Mouse (Mus musculus) lung, embryonic 14.5 days (tissue): Measurements from ENCODE around the gene Zbtb5. TPM values are rescaled to one million over a fixed set of nuclear protein-coding genes. Genes with fewer than 3 reads are reported as not detected.

Experiments
- ATAC-seq: fragments of 200-750 bp; cut with Nextera tagmentation; 2 replicates; pipeline ENCODE4 v1.8.0; 2017; ENCODE audit warnings: mild to moderate bottlenecking, moderate TSS enrichment, moderate library complexity; ENCODE audit not compliant: insufficient read depth
- DNase-seq: peaks from one replicate; pipeline ENCODE4 v3.0.0-alpha.2; 2015
- H3K27ac ChIP-seq: fragments of 300-500 bp; sonication (generic); 2 replicates; pipeline ENCODE4 v1.5.1; 2014; ENCODE audit warnings: low read depth, mild to moderate bottlenecking, moderate library complexity
- H3K27me3 ChIP-seq: fragments of 300-500 bp; sonication (generic); 2 replicates; pipeline ENCODE4 v1.6.1; 2014; ENCODE audit warnings: low read length, control low read depth; ENCODE audit not compliant: insufficient read depth
- H3K36me3 ChIP-seq: fragments of 300-500 bp; sonication (generic); 2 replicates; pipeline ENCODE4 v1.6.1; 2014; ENCODE audit warnings: control low read depth; ENCODE audit not compliant: insufficient read depth
- H3K4me1 ChIP-seq: fragments of 300-500 bp; sonication (generic); 2 replicates; pipeline ENCODE4 v1.6.1; 2014; ENCODE audit warnings: antibody characterized with exemption, control low read depth; ENCODE audit not compliant: insufficient read depth
- H3K4me2 ChIP-seq: fragments of 300-500 bp; sonication (generic); 2 replicates; pipeline ENCODE4 v1.6.1; 2014; ENCODE audit warnings: mild to moderate bottlenecking
- H3K4me3 ChIP-seq: fragments of 300-500 bp; sonication (generic); 2 replicates; pipeline ENCODE4 v1.5.1; 2014; ENCODE audit warnings: low read depth, low read length
- H3K9ac ChIP-seq: fragments of 300-500 bp; sonication (generic); 2 replicates; pipeline ENCODE4 v1.6.1; 2014
- H3K9me3 ChIP-seq: fragments of 300-500 bp; sonication (generic); 2 replicates; pipeline ENCODE4 v1.6.1; 2016; ENCODE audit warnings: low read depth, low read length, control low read depth
- CTCF ChIP-seq: IDR thresholded peaks from 2 replicates; pipeline ENCODE4 v1.5.1; 2016; ENCODE audit warnings: antibody characterized with exemption, low read depth
- WGBS: fragments of 180-500 bp; shearing (Covaris S2); extraction: QIAGEN DNeasy Blood & Tissue Kit; methylation state at CpG from one replicate; pipeline ENCODE4 v1.1.7; 2014; 5-methylcytosine and 5-hydroxymethylcytosine counted together
- polyA plus RNA-seq: library from polyadenylated mRNA; unstranded; fragments of >200 nt; fragmentation: Nextera tagmentation; extraction: Ambion mirVana; gene quantifications from 2 replicates; pipeline ENCODE4 v1.2.1, GENCODE M21; 2014

The Zbtb5 gene
- polyA plus RNA-seq, 1 experiment from 2014 or later = 23.7 TPM

DNA sequence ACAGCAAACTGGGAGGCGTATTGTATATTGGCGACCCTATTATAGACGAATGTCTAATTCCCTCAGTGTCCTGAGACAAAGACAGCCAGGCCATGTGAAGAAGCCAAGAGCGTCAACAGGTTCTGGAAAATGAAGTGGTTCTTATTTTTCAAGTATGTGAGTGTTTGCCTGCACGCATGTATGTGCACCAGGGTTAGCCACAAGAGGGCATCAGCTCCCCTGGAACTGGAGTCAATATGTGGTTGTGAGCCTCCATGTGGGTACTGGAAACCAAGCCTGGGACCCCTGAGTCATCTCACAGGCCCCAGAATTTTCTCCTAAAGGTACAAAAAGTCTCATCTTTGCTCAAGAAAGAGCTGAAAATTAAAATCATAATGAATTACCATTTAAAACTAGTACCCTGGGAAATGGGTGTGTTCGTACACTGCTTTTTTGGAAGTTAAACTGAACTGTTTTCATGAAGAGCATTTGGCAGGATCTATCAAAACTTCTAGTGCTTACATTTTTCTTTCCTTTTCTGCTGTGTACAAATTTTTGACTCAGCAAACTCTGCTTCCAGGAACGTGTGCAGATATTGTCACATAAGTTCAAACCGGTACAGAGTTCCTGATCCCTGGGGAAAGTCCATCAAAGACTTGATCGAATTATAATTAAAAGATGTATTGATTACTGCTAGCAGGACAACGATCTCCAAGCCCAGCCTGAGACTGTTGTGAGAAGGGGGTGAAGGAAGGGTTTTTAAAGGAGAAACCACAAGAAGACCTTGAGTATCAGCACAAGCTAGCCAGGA, 35.1 kb downstream of the Zbtb5 start:
- Histone ChIP-seq H3K27ac (no peak overlapping the region), H3K9ac (no peak overlapping the region), H3K9me3 (no peaks in the 10 kb centered on the region), H3K27me3 (no peaks in the 10 kb centered on the region), H3K4me1 (no peaks in the 10 kb centered on the region), H3K4me3 (no peak overlapping the region), H3K36me3 (no peaks in the 10 kb centered on the region), H3K4me2 (no peak overlapping the region)
- no peak for ATAC-seq
- no peak for TF ChIP-seq CTCF
- WGBS = 87% methylated on average over 10 of the region's 10 CpGs
- no peak for DNase-seq

DNA sequence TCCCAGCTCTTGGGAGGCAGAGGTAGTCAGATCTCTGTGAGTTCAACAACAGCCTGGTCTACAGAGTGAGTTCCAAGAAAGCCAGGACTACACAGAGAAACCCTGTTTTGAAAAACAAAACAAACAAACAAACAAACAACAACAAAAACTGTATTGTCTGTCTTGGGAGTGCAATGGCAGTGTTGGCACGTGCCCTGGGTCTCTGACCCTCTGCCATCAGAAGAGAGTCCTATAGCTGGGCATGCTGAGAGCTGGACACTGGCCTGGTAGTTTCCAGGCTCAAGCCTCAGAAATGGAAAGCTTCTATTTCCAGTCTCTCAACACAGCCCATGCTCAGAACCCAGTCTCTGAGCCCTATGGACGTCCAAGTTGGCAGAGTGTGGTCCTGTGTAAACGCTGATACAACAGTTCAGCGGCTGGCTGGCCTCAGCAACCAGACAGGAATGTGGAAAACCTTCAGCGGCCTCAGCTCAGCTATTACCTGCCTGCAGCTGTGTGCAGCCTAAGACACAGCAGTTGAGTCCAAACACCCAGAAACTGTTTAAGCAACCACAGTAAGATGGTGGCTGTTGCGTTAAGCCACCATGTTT, 36.1 kb downstream of the Zbtb5 start:
- no peaks in the 10 kb centered on the region for H3K9me3 ChIP-seq
- H3K27me3 ChIP-seq = no peaks in the 10 kb centered on the region
- no peaks in the 10 kb centered on the region for H3K36me3 ChIP-seq
- no peak overlapping the region for H3K9ac ChIP-seq
- H3K4me1 ChIP-seq = no peaks in the 10 kb centered on the region
- no peak overlapping the region for H3K4me3 ChIP-seq
- ATAC-seq (no peak), DNase-seq (no peak)
- WGBS = 63% methylated on average over 6 of the region's 6 CpGs
- no peak overlapping the region for H3K27ac ChIP-seq
- no peak for TF ChIP-seq CTCF
- no peak overlapping the region for H3K4me2 ChIP-seq

DNA sequence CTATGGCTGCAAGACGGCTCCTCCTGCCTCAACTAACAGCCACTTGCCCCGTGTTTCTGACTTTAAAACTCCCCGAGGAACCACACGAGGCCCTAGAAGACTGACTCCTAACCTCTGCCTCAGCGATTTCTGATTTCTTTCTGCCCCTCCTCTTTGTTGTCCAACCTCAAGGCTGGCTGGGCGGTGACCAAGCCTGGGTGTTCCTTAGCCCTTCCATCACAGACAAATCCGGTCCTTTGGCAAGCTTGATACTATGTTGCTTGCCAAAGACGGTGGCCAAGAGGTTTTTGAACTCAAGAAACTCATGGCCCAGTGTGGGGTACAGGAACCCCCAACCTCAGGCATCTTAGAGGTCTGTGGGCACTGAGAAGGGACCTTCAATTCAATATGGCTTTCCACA, 37.9 kb downstream of the Zbtb5 start:
- DNase-seq (no peak), ATAC-seq (no peak)
- Histone ChIP-seq H3K4me2 (no peak overlapping the region; the same call in 1 of the 2 replicates), H3K9me3 (no peaks in the 10 kb centered on the region), H3K9ac (no peak overlapping the region), H3K4me3 (no peak overlapping the region), H3K4me1 (no peaks in the 10 kb centered on the region), H3K27me3 (no peaks in the 10 kb centered on the region), H3K27ac (no peak overlapping the region), H3K36me3 (no peaks in the 10 kb centered on the region)
- no peak for TF ChIP-seq CTCF
- WGBS = 66% methylated on average over 8 of the region's 8 CpGs

DNA sequence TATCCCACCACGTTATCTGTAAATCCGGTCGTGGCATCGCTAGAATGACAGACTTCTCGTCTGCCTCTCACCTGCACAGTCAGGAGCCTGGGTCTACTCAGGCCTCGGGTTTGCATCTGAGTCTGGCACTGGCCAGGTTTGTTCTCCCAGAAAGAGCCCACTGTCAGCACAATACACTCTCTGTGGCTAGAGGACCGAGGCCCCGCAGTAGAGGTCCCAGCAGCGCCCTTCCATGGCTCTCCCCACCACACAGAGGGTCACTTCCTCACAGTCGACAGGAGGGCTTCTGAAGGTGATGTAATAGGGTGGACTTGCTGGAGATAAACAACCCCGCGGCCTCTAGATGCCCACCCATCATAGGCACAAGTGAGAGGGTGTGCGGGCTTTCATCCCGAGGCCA, 38.3 kb downstream of the Zbtb5 start:
- ATAC-seq (peak; percentile 42; the same call in 1 of the 2 replicates), DNase-seq (no peak)
- no peaks in the 10 kb centered on the region for H3K36me3 ChIP-seq
- H3K27ac ChIP-seq = no peak overlapping the region
- H3K4me3 ChIP-seq = peak overlapping the region; percentile 9; the same call in 1 of the 2 replicates
- WGBS = 41% methylated on average over 14 of the region's 14 CpGs
- H3K4me2 ChIP-seq = peak overlapping the region; percentile 54
- H3K9ac ChIP-seq = peak overlapping the region; percentile 18; the same call in 1 of the 2 replicates
- no peaks in the 10 kb centered on the region for H3K27me3 ChIP-seq
- no peaks in the 10 kb centered on the region for H3K4me1 ChIP-seq
- no peaks in the 10 kb centered on the region for H3K9me3 ChIP-seq
- TF ChIP-seq CTCF = no peak

DNA sequence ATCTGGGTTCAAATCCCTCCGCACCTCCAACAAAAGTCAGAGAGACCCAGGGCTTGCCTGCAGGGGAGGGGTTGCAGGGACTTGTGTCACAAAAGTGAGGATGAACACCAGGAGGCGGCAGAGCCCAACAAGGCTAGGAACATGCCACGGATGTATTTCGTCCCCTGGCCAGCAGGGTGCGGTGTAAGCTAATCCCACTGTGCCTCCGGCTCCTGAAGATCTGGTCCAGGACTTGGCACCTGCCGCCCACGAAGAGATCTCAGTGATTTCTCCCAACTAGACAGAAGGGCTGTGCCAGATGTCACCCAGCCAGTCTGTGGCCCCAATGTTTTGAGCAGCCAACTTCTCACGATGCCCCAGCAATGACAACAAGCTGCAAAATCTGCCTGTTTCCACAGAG, 38.8 kb downstream of the Zbtb5 start:
- no peaks in the 10 kb centered on the region for H3K4me1 ChIP-seq
- H3K4me2 ChIP-seq = peak overlapping the region; percentile 54
- TF ChIP-seq CTCF = peak; percentile 97
- peak overlapping the region; percentile 18; the same call in 1 of the 2 replicates for H3K9ac ChIP-seq
- 14% methylated on average over 9 of the region's 9 CpGs for whole genome bisulfite sequencing
- H3K36me3 ChIP-seq = no peaks in the 10 kb centered on the region
- DNase-seq (peak; percentile 90), ATAC-seq (peak; percentile 61; the same call in 1 of the 2 replicates)
- no peaks in the 10 kb centered on the region for H3K27me3 ChIP-seq
- no peak overlapping the region for H3K27ac ChIP-seq
- peak overlapping the region; percentile 9; the same call in 1 of the 2 replicates for H3K4me3 ChIP-seq
- no peaks in the 10 kb centered on the region for H3K9me3 ChIP-seq

DNA sequence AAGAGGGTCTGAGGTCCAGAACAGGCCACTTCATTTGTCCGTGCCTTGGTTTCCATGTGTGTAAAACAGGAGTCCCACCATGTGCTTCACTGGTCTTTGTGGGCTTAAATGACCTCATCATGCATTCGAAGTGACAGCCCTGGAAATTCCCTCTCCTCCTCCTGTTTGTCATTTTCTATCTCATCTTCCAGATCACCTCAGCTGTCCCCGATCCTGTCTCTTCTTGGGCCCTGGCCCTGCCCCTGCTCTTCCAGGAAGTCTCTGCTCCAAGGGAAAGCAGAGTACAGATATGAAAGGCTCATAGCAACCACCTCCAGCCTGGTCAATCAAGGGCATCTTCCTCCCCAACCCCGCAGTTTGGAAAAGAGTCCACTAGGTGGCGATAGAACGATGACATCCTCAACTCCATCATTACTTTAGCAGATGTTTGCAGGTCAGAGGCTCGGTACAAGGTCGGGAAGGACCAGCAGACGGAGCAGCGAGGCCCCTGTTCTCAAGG, 41.6 kb downstream of the Zbtb5 start:
- peak; percentile 82 for TF ChIP-seq CTCF
- ATAC-seq (no peak), DNase-seq (peak; percentile 71)
- H3K4me3 ChIP-seq = no peak overlapping the region
- H3K9ac ChIP-seq = no peak overlapping the region
- no peak overlapping the region for H3K27ac ChIP-seq
- H3K36me3 ChIP-seq = no peaks in the 10 kb centered on the region
- WGBS = 20% methylated on average over 10 of the region's 10 CpGs
- no peak overlapping the region for H3K4me2 ChIP-seq
- no peaks in the 10 kb centered on the region for H3K9me3 ChIP-seq
- H3K4me1 ChIP-seq = no peaks in the 10 kb centered on the region
- no peaks in the 10 kb centered on the region for H3K27me3 ChIP-seq

DNA sequence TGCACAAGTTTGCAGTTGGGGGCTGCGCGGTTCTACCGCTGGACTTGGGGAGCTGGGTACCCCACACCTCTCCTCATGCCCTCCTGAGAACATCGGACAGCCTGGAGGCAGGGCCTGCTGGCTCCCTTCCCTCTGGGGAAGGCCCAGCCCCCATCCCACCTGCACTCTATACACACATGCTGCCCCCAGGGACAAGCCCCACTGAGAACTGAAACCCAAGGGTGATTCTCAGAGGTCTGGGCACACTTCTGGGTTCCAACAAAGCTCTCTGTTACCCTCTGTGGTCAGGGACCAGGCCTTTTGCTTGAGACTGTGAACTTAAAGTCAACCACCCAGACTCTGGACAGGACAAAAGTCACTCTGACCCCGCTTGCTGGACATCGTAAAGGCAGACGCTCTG, 42.2 kb downstream of the Zbtb5 start:
- WGBS = 92% methylated on average over 7 of the region's 7 CpGs
- no peak overlapping the region for H3K9ac ChIP-seq
- H3K36me3 ChIP-seq = no peaks in the 10 kb centered on the region
- H3K4me2 ChIP-seq = no peak overlapping the region
- H3K4me1 ChIP-seq = no peaks in the 10 kb centered on the region
- H3K4me3 ChIP-seq = no peak overlapping the region
- H3K27ac ChIP-seq = no peak overlapping the region
- no peaks in the 10 kb centered on the region for H3K9me3 ChIP-seq
- DNase-seq (no peak), ATAC-seq (no peak)
- no peaks in the 10 kb centered on the region for H3K27me3 ChIP-seq
- no peak for TF ChIP-seq CTCF
